Mouse (Mus musculus) ES-CJ7 (cell line): ENCODE results near the gene Gm42421.
A peak's percentile ranks its signal among the peaks of the same experiment; 100 is the strongest.

Experiments used
- DNase-seq: peaks from one replicate; pipeline ENCODE4 v3.0.0; 2011; ENCODE audit warnings: low read depth, low spot score

Gene Gm42421

GRCm38 (mm10) chr5:143927875-143928274 lies at the start of gene Gm42421:
TSS of gene Gm42421 (plus strand) at chr5:143928175.
- no peak for DNase-seq

GRCm38 (mm10) chr5:143885274-143885673 lies 42.7 kb upstream of the Gm42421 start:
- no peak for DNase-seq

GRCm38 (mm10) chr5:143890741-143891140 lies 37.2 kb upstream of the Gm42421 start:
- no peak for DNase-seq

GRCm38 (mm10) chr5:143892255-143892886 lies 35.6 kb upstream of the Gm42421 start:
- peak; percentile 43 for DNase-seq

GRCm38 (mm10) chr5:143893396-143893795 lies 34.6 kb upstream of the Gm42421 start:
- DNase-seq, result no peak

GRCm38 (mm10) chr5:143897635-143898330 lies 30.2 kb upstream of the Gm42421 start, which contains the start of gene Ankrd61:
TSS of gene Ankrd61 (minus strand) at chr5:143897685.
- peak; percentile 19 for DNase-seq

GRCm38 (mm10) chr5:143902111-143902510 lies 25.9 kb upstream of the Gm42421 start:
- DNase-seq, result no peak

GRCm38 (mm10) chr5:143903813-143904212 lies 24.2 kb upstream of the Gm42421 start:
- no peak for DNase-seq

- no peak for DNase-seq
Observed at GRCm38 (mm10) chr5:143906429-143906828, 21.5 kb upstream of the Gm42421 start.

- DNase-seq, result no peak
Observed at GRCm38 (mm10) chr5:143908926-143909325, 19.0 kb upstream of the Gm42421 start.

GRCm38 (mm10) chr5:143909417-143910400 lies 18.3 kb upstream of the Gm42421 start, which contains the start of the genes Aimp2 and Pms2:
TSS of gene Aimp2 (minus strand) at chr5:143909847.
TSS of gene Pms2 (plus strand) at chr5:143909964.
- DNase-seq, result peak; percentile 99

GRCm38 (mm10) chr5:143916221-143916620 lies 11.8 kb upstream of the Gm42421 start:
- no peak for DNase-seq

GRCm38 (mm10) chr5:143917418-143917817 lies 10.6 kb upstream of the Gm42421 start:
- DNase-seq, result peak; percentile 72

- no peak for DNase-seq
Observed at GRCm38 (mm10) chr5:143918120-143918519, 9.9 kb upstream of the Gm42421 start.

GRCm38 (mm10) chr5:143924781-143925452 lies 3.1 kb upstream of the Gm42421 start:
- no peak for DNase-seq

- DNase-seq, result no peak
Observed at GRCm38 (mm10) chr5:143929291-143929690, 1.3 kb downstream of the Gm42421 start.

GRCm38 (mm10) chr5:143930656-143931055 lies 2.7 kb downstream of the Gm42421 start:
- DNase-seq, result no peak

- DNase-seq, result no peak
Observed at GRCm38 (mm10) chr5:143931863-143932580, 4.0 kb downstream of the Gm42421 start.

GRCm38 (mm10) chr5:143932831-143933230 lies 4.9 kb downstream of the Gm42421 start, which contains the start of gene Rsph10b:
TSS of gene Rsph10b (plus strand) at chr5:143933035.
- peak; percentile 59 for DNase-seq

GRCm38 (mm10) chr5:143933414-143933813 lies 5.4 kb downstream of the Gm42421 start:
- DNase-seq, result no peak
